Mouse (Mus musculus): ENCODE data around the gene Tesk2. TPM values are rescaled to one million over a fixed set of nuclear protein-coding genes. Genes with fewer than 3 reads are reported as not detected.
"Not testable (repeated sequence)": the region's sequence is repeated elsewhere in the genome, so short reads cannot be mapped to it uniquely, and the experiment has no call there.

Gene Tesk2
- total RNA-seq, 2 experiments from 2014 or later, result 2.9 to 5.9 TPM

- DNase-seq, result no peak
Observed at GRCm38 (mm10) chr4:116792453-116792852, 71.7 kb downstream of the Tesk2 start.

- no peak for DNase-seq
Observed at GRCm38 (mm10) chr4:116794273-116794672, 73.5 kb downstream of the Tesk2 start.

- DNase-seq, result peak; percentile 24 to 28
Observed at GRCm38 (mm10) chr4:116796442-116797110, 75.8 kb downstream of the Tesk2 start.

GRCm38 (mm10) chr4:116799901-116800300 lies 79.2 kb downstream of the Tesk2 start:
- DNase-seq, result peak in 1 of 2 experiments; percentile 29

GRCm38 (mm10) chr4:116807197-116808129 lies 86.7 kb downstream of the Tesk2 start, which contains the start of the genes Toe1 and Mutyh:
TSS of gene Toe1 (minus strand) at chr4:116807640.
TSS of gene Mutyh (plus strand) at chr4:116807723.
- DNase-seq, result peak; percentile 96 to 97

GRCm38 (mm10) chr4:116811012-116811411 lies 90.3 kb downstream of the Tesk2 start:
- no peak for DNase-seq

- peak in 1 of 2 experiments; percentile 26 for DNase-seq
Observed at GRCm38 (mm10) chr4:116815276-116815675, 94.5 kb downstream of the Tesk2 start.

- no peak for DNase-seq
Observed at GRCm38 (mm10) chr4:116817486-116817885, 96.7 kb downstream of the Tesk2 start.

- no peak for DNase-seq
Observed at GRCm38 (mm10) chr4:116819968-116820901, 99.5 kb downstream of the Tesk2 start.

- peak; percentile 89 to 90 for DNase-seq
Observed at GRCm38 (mm10) chr4:116820902-116821693, 100.3 kb downstream of the Tesk2 start.

GRCm38 (mm10) chr4:116821694-116822016 lies 100.9 kb downstream of the Tesk2 start, which contains the start of gene Hpdl:
TSS of gene Hpdl (minus strand) at chr4:116821707.
- no peak for DNase-seq

- DNase-seq, result peak; percentile 75 to 79
Observed at GRCm38 (mm10) chr4:116824541-116825004, 103.8 kb downstream of the Tesk2 start.

GRCm38 (mm10) chr4:116827819-116828218 lies 107.1 kb downstream of the Tesk2 start:
- DNase-seq, result peak in 1 of 2 experiments; percentile 40

- no peak for DNase-seq
Observed at GRCm38 (mm10) chr4:116829364-116830069, 108.8 kb downstream of the Tesk2 start.

- no peak for DNase-seq
Observed at GRCm38 (mm10) chr4:116830070-116830368, 109.3 kb downstream of the Tesk2 start.

- DNase-seq, result no peak
Observed at GRCm38 (mm10) chr4:116838999-116839398, 118.3 kb downstream of the Tesk2 start.

GRCm38 (mm10) chr4:116840096-116840495 lies 119.3 kb downstream of the Tesk2 start:
- not testable (repeated sequence) for DNase-seq

GRCm38 (mm10) chr4:116840841-116841240 lies 120.1 kb downstream of the Tesk2 start:
- peak in 1 of 2 experiments; percentile 35 for DNase-seq

GRCm38 (mm10) chr4:116844324-116844723 lies 123.6 kb downstream of the Tesk2 start:
- no peak for DNase-seq

GRCm38 (mm10) chr4:116849901-116850300 lies 129.2 kb downstream of the Tesk2 start:
- no peak for DNase-seq
